Mouse (Mus musculus) ES-Bruce4 (cell line): ENCODE data around the gene Gm4131.

Source experiments
- CTCF ChIP-seq: IDR thresholded peaks from one replicate; pipeline ENCODE4 v1.8.1; 2011; ENCODE audit warnings: low read depth, low read length
- EP300 ChIP-seq: IDR thresholded peaks from 2 replicates; pipeline ENCODE4 v1.6.1; 2011; ENCODE audit warnings: low read depth, low read length; ENCODE audit not compliant: insufficient read depth
- POLR2A ChIP-seq: IDR thresholded peaks from one replicate; pipeline ENCODE4 v1.8.1; 2011; ENCODE audit warnings: low read length; ENCODE audit not compliant: insufficient read depth

DNA sequence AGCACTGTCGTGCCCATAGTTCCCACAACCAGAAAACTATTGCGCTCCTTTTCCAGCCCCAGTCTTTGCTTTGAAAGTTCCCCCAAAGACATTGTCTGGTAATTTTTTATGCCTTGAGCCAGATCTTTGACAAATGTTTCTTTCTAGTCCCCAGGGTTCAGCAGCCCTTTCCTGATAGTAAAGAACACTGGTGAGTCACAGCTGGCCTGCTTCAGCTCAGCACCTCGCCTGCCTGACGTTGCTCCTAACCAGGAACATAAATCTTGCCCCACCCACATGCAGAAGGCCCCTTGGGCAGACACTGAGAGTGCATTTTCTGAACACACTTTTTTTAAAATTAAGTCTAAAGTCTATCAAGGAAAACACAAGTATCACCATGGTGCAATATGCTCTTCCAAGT is 3.6 kb upstream of the Gm4131 start:
- TF ChIP-seq POLR2A (no peak), CTCF (no peak), EP300 (no peak)
